Mouse (Mus musculus): ENCODE measurements around the gene Vsir.

Gene Vsir

GRCm38 (mm10) chr10:60381142-60381925, 34.7 kb downstream of the Vsir start:
- no peak for DNase-seq (ENCODE audit: low spot score in 2 of 2)

- peak in 1 of 2 experiments; percentile 34 for DNase-seq (ENCODE audit: low spot score in 2 of 2)
Observed at GRCm38 (mm10) chr10:60388332-60388731, 41.7 kb downstream of the Vsir start.

GRCm38 (mm10) chr10:60389447-60389865, 42.8 kb downstream of the Vsir start:
- DNase-seq (ENCODE audit: low spot score in 2 of 2), result peak; percentile 46 to 73

GRCm38 (mm10) chr10:60390177-60390903, 43.7 kb downstream of the Vsir start:
- no peak for DNase-seq (ENCODE audit: low spot score in 2 of 2)

- DNase-seq (ENCODE audit: low spot score in 2 of 2), result no peak
Observed at GRCm38 (mm10) chr10:60390904-60391420, 44.3 kb downstream of the Vsir start.

GRCm38 (mm10) chr10:60391661-60392060, 45.0 kb downstream of the Vsir start:
- no peak for DNase-seq (ENCODE audit: low spot score in 2 of 2)

- no peak for DNase-seq (ENCODE audit: low spot score in 2 of 2)
Observed at GRCm38 (mm10) chr10:60394936-60395335, 48.3 kb downstream of the Vsir start.

- no peak for DNase-seq (ENCODE audit: low spot score in 2 of 2)
Observed at GRCm38 (mm10) chr10:60395605-60396004, 49.0 kb downstream of the Vsir start.

GRCm38 (mm10) chr10:60398051-60398814, 51.6 kb downstream of the Vsir start:
- DNase-seq (ENCODE audit: low spot score in 2 of 2), result no peak

GRCm38 (mm10) chr10:60399449-60399848, 52.8 kb downstream of the Vsir start, which contains the start of gene Gm17455:
Gene Gm17455 (plus strand): TSS chr10:60399726.
- DNase-seq (ENCODE audit: low spot score in 2 of 2), result no peak

- DNase-seq (ENCODE audit: low spot score in 2 of 2), result no peak
Observed at GRCm38 (mm10) chr10:60400507-60401295, 54.0 kb downstream of the Vsir start.

- no peak for DNase-seq (ENCODE audit: low spot score in 2 of 2)
Observed at GRCm38 (mm10) chr10:60405460-60406177, 59.0 kb downstream of the Vsir start.

GRCm38 (mm10) chr10:60407831-60408230, 61.2 kb downstream of the Vsir start:
- peak; percentile 70 to 89 for DNase-seq (ENCODE audit: low spot score in 2 of 2)

- no peak for DNase-seq (ENCODE audit: low spot score in 2 of 2)
Observed at GRCm38 (mm10) chr10:60411794-60412193, 65.1 kb downstream of the Vsir start.

- no peak for DNase-seq (ENCODE audit: low spot score in 2 of 2)
Observed at GRCm38 (mm10) chr10:60413756-60414155, 67.1 kb downstream of the Vsir start.

GRCm38 (mm10) chr10:60417041-60417440, 70.4 kb downstream of the Vsir start:
- DNase-seq (ENCODE audit: low spot score in 2 of 2), result no peak

GRCm38 (mm10) chr10:60418137-60418536, 71.5 kb downstream of the Vsir start:
- DNase-seq (ENCODE audit: low spot score in 2 of 2), result peak; percentile 46 to 86

- DNase-seq (ENCODE audit: low spot score in 2 of 2), result no peak
Observed at GRCm38 (mm10) chr10:60419624-60420023, 73.0 kb downstream of the Vsir start.
